Mouse (Mus musculus) adrenal gland, postnatal 4 days (tissue): Measurements from ENCODE around the gene Lrp5. TPM values are rescaled to one million over a fixed set of nuclear protein-coding genes. Genes with fewer than 3 reads are reported as not detected.

Experiments
- DNase-seq, 2 experiments: peaks; one replicate each; pipeline ENCODE4 v3.0.0; 2021 to 2022; ENCODE audit warnings: low spot score in 2 of 2, mixed read lengths in 2 of 2
- total RNA-seq, 2 experiments: library from RNA; stranded (reverse); gene quantifications; 2 replicates each; pipeline ENCODE4 v1.2.3; 2021

Lrp5 gene
- total RNA-seq, 2 experiments from 2014 or later: 109 to 117 TPM

GRCm38 (mm10) chr19:3698035-3698434 is 11.7 kb upstream of the Lrp5 start:
- DNase-seq: no peak

- no peak for DNase-seq
Measured at GRCm38 (mm10) chr19:3695976-3696375, 9.6 kb upstream of the Lrp5 start.

- DNase-seq: peak in 1 of 2 experiments; percentile 34
Measured at GRCm38 (mm10) chr19:3695471-3695870, 9.1 kb upstream of the Lrp5 start.

- DNase-seq: no peak
Measured at GRCm38 (mm10) chr19:3695006-3695405, 8.6 kb upstream of the Lrp5 start.

GRCm38 (mm10) chr19:3694476-3694875 is 8.1 kb upstream of the Lrp5 start:
- DNase-seq: no peak

- no peak for DNase-seq
Measured at GRCm38 (mm10) chr19:3692414-3693145, 6.2 kb upstream of the Lrp5 start.

GRCm38 (mm10) chr19:3691337-3691736 is 5.0 kb upstream of the Lrp5 start:
- DNase-seq: no peak

GRCm38 (mm10) chr19:3687676-3688171 is 1.4 kb upstream of the Lrp5 start:
- no peak for DNase-seq

GRCm38 (mm10) chr19:3685611-3686214 is 651 bp downstream of the Lrp5 start:
- no peak for DNase-seq

GRCm38 (mm10) chr19:3684957-3685580 is 1.3 kb downstream of the Lrp5 start:
- DNase-seq: no peak

GRCm38 (mm10) chr19:3684414-3684813 is 1.9 kb downstream of the Lrp5 start:
- no peak for DNase-seq

- DNase-seq: peak in 1 of 2 experiments; percentile 39
Measured at GRCm38 (mm10) chr19:3681310-3681934, 4.9 kb downstream of the Lrp5 start.

- DNase-seq: no peak
Measured at GRCm38 (mm10) chr19:3680732-3681131, 5.6 kb downstream of the Lrp5 start.

GRCm38 (mm10) chr19:3674122-3674855 is 12.1 kb downstream of the Lrp5 start:
- no peak for DNase-seq

- no peak for DNase-seq
Measured at GRCm38 (mm10) chr19:3673149-3673548, 13.2 kb downstream of the Lrp5 start.

GRCm38 (mm10) chr19:3669100-3669499 is 17.3 kb downstream of the Lrp5 start:
- no peak for DNase-seq

- no peak for DNase-seq
Measured at GRCm38 (mm10) chr19:3668551-3668950, 17.8 kb downstream of the Lrp5 start.

GRCm38 (mm10) chr19:3667979-3668378 is 18.4 kb downstream of the Lrp5 start:
- no peak for DNase-seq

GRCm38 (mm10) chr19:3667155-3667895 is 19.0 kb downstream of the Lrp5 start:
- no peak for DNase-seq

- no peak for DNase-seq
Measured at GRCm38 (mm10) chr19:3666632-3667031, 19.7 kb downstream of the Lrp5 start.
